Mouse (Mus musculus) stomach, embryonic 15.5 days (tissue): ENCODE results near the gene Vps37d. TPM values are rescaled to one million over a fixed set of nuclear protein-coding genes. Genes with fewer than 3 reads are reported as not detected.
A peak's percentile ranks its signal among the peaks of the same experiment; 100 is the strongest.

Source experiments
- ATAC-seq: fragments of 200-750 bp; cut with Nextera tagmentation; 2 replicates; pipeline ENCODE4 v1.8.0; 2017; ENCODE audit warnings: low read depth, moderate number of reproducible peaks, moderate TSS enrichment; ENCODE audit not compliant: insufficient read depth, low FRiP score
- H3K27ac ChIP-seq: fragments of 300-500 bp; sonication (generic); 2 replicates; pipeline ENCODE4 v1.5.1; 2015; ENCODE audit warnings: mild to moderate bottlenecking, inconsistent platforms
- H3K27me3 ChIP-seq: fragments of 300-500 bp; sonication (generic); replicated peaks from 2 replicates; pipeline ENCODE4 v1.6.1; 2015; ENCODE audit warnings: inconsistent platforms
- H3K36me3 ChIP-seq: fragments of 300-500 bp; sonication (generic); 2 replicates; pipeline ENCODE4 v1.6.1; 2015; ENCODE audit warnings: inconsistent platforms
- H3K4me1 ChIP-seq: fragments of 300-500 bp; sonication (generic); 2 replicates; pipeline ENCODE4 v1.6.1; 2015; ENCODE audit warnings: inconsistent platforms
- H3K4me2 ChIP-seq: fragments of 300-500 bp; sonication (generic); 2 replicates; pipeline ENCODE4 v1.6.1; 2015; ENCODE audit warnings: mild to moderate bottlenecking, inconsistent platforms
- H3K4me3 ChIP-seq: fragments of 300-500 bp; sonication (generic); replicated peaks from 2 replicates; pipeline ENCODE4 v1.5.1; 2015; ENCODE audit warnings: inconsistent platforms
- H3K9ac ChIP-seq: fragments of 300-500 bp; sonication (generic); 2 replicates; pipeline ENCODE4 v1.6.1; 2015; ENCODE audit warnings: inconsistent platforms
- H3K9me3 ChIP-seq: fragments of 300-500 bp; sonication (generic); 2 replicates; pipeline ENCODE4 v1.6.1; 2016; ENCODE audit warnings: inconsistent platforms
- WGBS: fragments of 180-500 bp; shearing (Covaris S2); methylation state at CpG from one replicate; pipeline ENCODE4 v1.1.7; 2015; 5-methylcytosine and 5-hydroxymethylcytosine counted together
- polyA plus RNA-seq: library from polyadenylated mRNA; unstranded; fragments of >200 nt; fragmentation: Nextera tagmentation; extraction: Ambion mirVana; gene quantifications from 2 replicates; pipeline ENCODE4 v1.2.1, GENCODE M21; 2015

Gene Vps37d
- 7.3 and 7.6 TPM in 2 replicates for polyA plus RNA-seq

- under 1% methylated on average over 79 of the region's 83 CpGs for WGBS
- peak; percentile 75 for ATAC-seq
- H3K27ac ChIP-seq: peak within 1 kb of the TSS; percentile 73
Measured at GRCm38 (mm10) chr5:135077564-135078481, at the start of gene Vps37d. Vps37d (minus strand) TSS chr5:135078266.

GRCm38 (mm10) chr5:135127669-135128068 lies 49.6 kb upstream of the Vps37d start:
- Histone ChIP-seq H3K4me3 (no peak overlapping the region), H3K9ac (no peak overlapping the region), H3K4me1 (no peaks in the 10 kb centered on the region), H3K9me3 (no peaks in the 10 kb centered on the region), H3K27me3 (peaks cover 8% of the 10 kb centered on the region), H3K4me2 (no peak overlapping the region), H3K27ac (no peak overlapping the region), H3K36me3 (no peaks in the 10 kb centered on the region)
- no peak; the same call in 1 of the 2 replicates for ATAC-seq
- WGBS: 76% methylated on average over 6 of the region's 6 CpGs

More at GRCm38 (mm10) chr5:135077564-135078481, at the start of gene Vps37d:
- peak within 1 kb of the TSS; percentile 94 for H3K4me2 ChIP-seq
- peaks cover 24% of the 10 kb centered on the region for H3K4me1 ChIP-seq
- peak within 1 kb of the TSS; percentile 74 for H3K4me3 ChIP-seq
- no peaks in the 10 kb centered on the region for H3K27me3 ChIP-seq
- no peaks in the 10 kb centered on the region for H3K9me3 ChIP-seq
- H3K9ac ChIP-seq: peak within 1 kb of the TSS; percentile 85
- H3K36me3 ChIP-seq: no peaks in the 10 kb centered on the region

GRCm38 (mm10) chr5:135126121-135126520 lies 48.1 kb upstream of the Vps37d start:
- Histone ChIP-seq H3K4me1 (no peaks in the 10 kb centered on the region), H3K9me3 (no peaks in the 10 kb centered on the region), H3K9ac (no peak overlapping the region), H3K36me3 (no peaks in the 10 kb centered on the region), H3K27ac (no peak overlapping the region), H3K27me3 (0 out of 2 replicates have a peak, but pooled peaks cover 6% of the 10 kb centered on the region), H3K4me2 (no peak overlapping the region), H3K4me3 (no peak overlapping the region)
- no peak for ATAC-seq
- WGBS: 63% methylated on average over 6 of the region's 6 CpGs

GRCm38 (mm10) chr5:135120753-135121152 lies 42.7 kb upstream of the Vps37d start:
- 57% methylated on average over 4 of the region's 4 CpGs for WGBS

GRCm38 (mm10) chr5:135118589-135119081 lies 40.6 kb upstream of the Vps37d start:
- H3K27me3 ChIP-seq: 0 out of 2 replicates have a peak, but pooled peaks cover 6% of the 10 kb centered on the region
- no peak overlapping the region for H3K9ac ChIP-seq
- H3K4me2 ChIP-seq: peak overlapping the region; percentile 14; the same call in 1 of the 2 replicates
- H3K27ac ChIP-seq: peak overlapping the region; percentile 3; the same call in 1 of the 2 replicates
- H3K4me1 ChIP-seq: peaks cover 5% of the 10 kb centered on the region
- ATAC-seq: peak; percentile 89
- H3K4me3 ChIP-seq: no peak overlapping the region
- H3K9me3 ChIP-seq: no peaks in the 10 kb centered on the region
- no peaks in the 10 kb centered on the region for H3K36me3 ChIP-seq
- WGBS: 9% methylated on average over 6 of the region's 6 CpGs

More at GRCm38 (mm10) chr5:135120753-135121152, 42.7 kb upstream of the Vps37d start:
- H3K4me2 ChIP-seq: no peak overlapping the region
- no peak overlapping the region for H3K27ac ChIP-seq
- no peak overlapping the region for H3K4me3 ChIP-seq
- H3K27me3 ChIP-seq: 0 out of 2 replicates have a peak, but pooled peaks cover 6% of the 10 kb centered on the region
- H3K9ac ChIP-seq: no peak overlapping the region
- no peak for ATAC-seq
- H3K4me1 ChIP-seq: peaks cover 5% of the 10 kb centered on the region
- H3K9me3 ChIP-seq: no peaks in the 10 kb centered on the region
- H3K36me3 ChIP-seq: no peaks in the 10 kb centered on the region

- 81% methylated on average over 8 of the region's 8 CpGs for WGBS
- Histone ChIP-seq H3K27me3 (no peaks in the 10 kb centered on the region), H3K4me2 (no peak overlapping the region), H3K36me3 (no peaks in the 10 kb centered on the region), H3K27ac (no peak overlapping the region), H3K4me1 (peaks cover 5% of the 10 kb centered on the region), H3K9ac (no peak overlapping the region), H3K9me3 (no peaks in the 10 kb centered on the region), H3K4me3 (no peak overlapping the region)
- no peak for ATAC-seq
Measured at GRCm38 (mm10) chr5:135115241-135115640, 37.2 kb upstream of the Vps37d start.

GRCm38 (mm10) chr5:135113782-135114181 lies 35.7 kb upstream of the Vps37d start:
- Histone ChIP-seq H3K4me2 (no peak overlapping the region), H3K4me3 (no peak overlapping the region), H3K27ac (no peak overlapping the region), H3K9ac (no peak overlapping the region), H3K9me3 (no peaks in the 10 kb centered on the region), H3K4me1 (peaks cover 3% of the 10 kb centered on the region), H3K27me3 (peaks cover 6% of the 10 kb centered on the region), H3K36me3 (no peaks in the 10 kb centered on the region)
- WGBS: 88% methylated on average over 12 of the region's 12 CpGs
- ATAC-seq: no peak

- Histone ChIP-seq H3K27ac (no peak overlapping the region), H3K9me3 (no peaks in the 10 kb centered on the region), H3K4me3 (no peak overlapping the region), H3K4me1 (peaks cover 16% of the 10 kb centered on the region), H3K27me3 (peaks cover 30% of the 10 kb centered on the region), H3K4me2 (no peak overlapping the region), H3K9ac (no peak overlapping the region), H3K36me3 (no peaks in the 10 kb centered on the region)
- no peak for ATAC-seq
- 76% methylated on average over 6 of the region's 6 CpGs for WGBS
Measured at GRCm38 (mm10) chr5:135109976-135110375, 31.9 kb upstream of the Vps37d start.

- no peak overlapping the region for H3K4me2 ChIP-seq
- H3K36me3 ChIP-seq: no peaks in the 10 kb centered on the region
- no peak overlapping the region for H3K4me3 ChIP-seq
- peaks cover 16% of the 10 kb centered on the region for H3K4me1 ChIP-seq
- peaks cover 30% of the 10 kb centered on the region for H3K27me3 ChIP-seq
- no peaks in the 10 kb centered on the region for H3K9me3 ChIP-seq
- no peak overlapping the region for H3K9ac ChIP-seq
- WGBS: 88% methylated on average over 3 of the region's 3 CpGs
- H3K27ac ChIP-seq: no peak overlapping the region
- no peak for ATAC-seq
Measured at GRCm38 (mm10) chr5:135109426-135109825, 31.4 kb upstream of the Vps37d start.

GRCm38 (mm10) chr5:135109017-135109416 lies 31.0 kb upstream of the Vps37d start:
- H3K4me3 ChIP-seq: no peak overlapping the region
- no peak for ATAC-seq
- H3K9ac ChIP-seq: no peak overlapping the region
- H3K36me3 ChIP-seq: no peaks in the 10 kb centered on the region
- no peak overlapping the region for H3K27ac ChIP-seq
- 67% methylated on average over 6 of the region's 6 CpGs for WGBS
- H3K9me3 ChIP-seq: no peaks in the 10 kb centered on the region
- H3K4me1 ChIP-seq: peaks cover 16% of the 10 kb centered on the region
- H3K4me2 ChIP-seq: no peak overlapping the region
- H3K27me3 ChIP-seq: peaks cover 30% of the 10 kb centered on the region

GRCm38 (mm10) chr5:135107521-135108501 lies 29.7 kb upstream of the Vps37d start:
- Histone ChIP-seq H3K9ac (no peak overlapping the region), H3K4me2 (peak overlapping the region; percentile 93), H3K27ac (no peak overlapping the region), H3K36me3 (no peaks in the 10 kb centered on the region), H3K4me3 (peak overlapping the region; percentile 51), H3K27me3 (peaks cover 30% of the 10 kb centered on the region), H3K9me3 (no peaks in the 10 kb centered on the region), H3K4me1 (peaks cover 16% of the 10 kb centered on the region)
- peak; percentile 58 for ATAC-seq
- 5% methylated on average over 40 of the region's 40 CpGs for WGBS
